In the genomic region with DNA sequence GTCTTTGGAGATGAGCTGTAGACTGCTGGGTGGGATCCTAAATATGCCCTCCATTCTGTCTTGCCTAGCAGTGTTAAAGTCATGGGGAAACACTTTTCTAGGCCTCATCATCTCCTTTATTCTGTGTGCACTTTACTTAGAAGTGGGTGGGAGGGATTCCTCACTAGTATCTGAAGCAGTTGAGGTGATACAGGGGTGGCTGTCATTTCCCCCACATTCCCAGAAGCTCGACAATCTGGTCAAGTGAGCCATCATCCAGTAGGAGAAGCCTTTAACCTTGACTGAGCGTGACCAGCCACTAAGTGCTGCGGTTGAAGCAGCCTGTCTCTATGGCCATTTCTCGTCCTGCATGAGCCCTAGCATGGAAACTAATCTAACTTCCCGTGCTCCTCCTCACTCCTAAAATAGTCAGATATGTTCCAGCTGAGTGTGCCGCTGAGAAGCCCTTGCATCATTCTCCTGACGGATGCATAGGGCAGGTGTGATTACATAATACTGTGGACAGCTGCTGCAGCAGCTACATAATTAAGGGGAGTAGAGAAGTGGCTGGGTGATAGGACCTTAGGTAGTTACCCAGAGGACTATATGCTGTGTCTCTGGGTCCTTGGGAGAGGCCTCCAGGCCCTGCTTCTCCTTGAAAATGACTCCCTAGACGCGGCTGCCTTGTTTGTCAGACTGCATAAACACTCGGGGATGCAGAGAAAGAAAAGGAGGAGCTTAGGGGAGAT, we compare ENCODE assay signal across 8 mouse cellular contexts. TPM values are rescaled to one million over a fixed set of nuclear protein-coding genes. Genes with fewer than 3 reads are reported as not detected.
DNase-seq lines count a peak whose midpoint lies in the region; ATAC-seq and TF ChIP-seq lines count a peak whose summit lies in the region.
"Had no signal": no experiment of that assay in that cellular context is flagged by ENCODE, and none has a peak within 500 bp of the region (broad histone marks: within the 10 kb centered on the region; RNA-seq: fewer than 3 reads in every experiment).

No protein-coding gene starts in this region.

- no peak for DNase-seq in kidney, adult 8-10 months
- peak; percentile 38 for DNase-seq in embryonic facial prominence, embryonic 14.5 days (ENCODE audit: low spot score)
- peak; percentile 3 for DNase-seq in midbrain, postnatal 0 days (ENCODE audit: low spot score)
- no peak for DNase-seq in urinary bladder, postnatal 25 days (ENCODE audit: low spot score)
- no peak for DNase-seq in layer of hippocampus, postnatal 14 days (ENCODE audit: low spot score in 2 of 2)

- no peaks in the 10 kb centered on the region for H3K9me3 ChIP-seq in kidney, embryonic 15.5 days (replicated peaks)
- no peaks in the 10 kb centered on the region for H3K9me3 ChIP-seq in embryonic facial prominence, embryonic 14.5 days (ENCODE audit: control insufficient read depth, low read length)
- no peaks in the 10 kb centered on the region for H3K9me3 ChIP-seq in hindbrain, embryonic 12.5 days (replicated peaks)
- H3K9me3 ChIP-seq in midbrain, postnatal 0 days (ENCODE audit: low read length): no peaks in the 10 kb centered on the region
- H3K9me3 ChIP-seq: heart, embryonic 10.5 days had no signal

- no peaks in the 10 kb centered on the region for H3K36me3 ChIP-seq in kidney, embryonic 15.5 days
- no peaks in the 10 kb centered on the region for H3K36me3 ChIP-seq in embryonic facial prominence, embryonic 14.5 days (ENCODE audit: control insufficient read depth, insufficient read depth, low read length)
- no peaks in the 10 kb centered on the region for H3K36me3 ChIP-seq in hindbrain, embryonic 12.5 days
- H3K36me3 ChIP-seq in midbrain, postnatal 0 days (ENCODE audit: insufficient read depth, low read length): peaks cover 3% of the 10 kb centered on the region; the same call in 1 of the 2 replicates
- H3K36me3 ChIP-seq: heart, embryonic 10.5 days had no signal

- no peak overlapping the region for H3K4me3 ChIP-seq in kidney, embryonic 15.5 days (replicated peaks)
- H3K4me3 ChIP-seq in embryonic facial prominence, embryonic 14.5 days (ENCODE audit: low read depth, low read length): no peak overlapping the region
- no peak overlapping the region for H3K4me3 ChIP-seq in hindbrain, embryonic 12.5 days
- no peak overlapping the region for H3K4me3 ChIP-seq in midbrain, postnatal 0 days (ENCODE audit: low read depth, low read length)
- H3K4me3 ChIP-seq: heart, embryonic 10.5 days had no signal

- TF ChIP-seq CTCF in midbrain, postnatal 0 days (IDR thresholded peaks at IDR 0.05): no peak

- H3K4me1 ChIP-seq in kidney, embryonic 15.5 days: peaks cover 23% of the 10 kb centered on the region
- H3K4me1 ChIP-seq in embryonic facial prominence, embryonic 14.5 days (ENCODE audit: control insufficient read depth, insufficient read depth, low read length): no peaks in the 10 kb centered on the region
- peaks cover 11% of the 10 kb centered on the region for H3K4me1 ChIP-seq in hindbrain, embryonic 12.5 days
- H3K4me1 ChIP-seq in midbrain, postnatal 0 days (ENCODE audit: insufficient read depth, low read length): peaks cover 18% of the 10 kb centered on the region
- H3K4me1 ChIP-seq: heart, embryonic 10.5 days had no signal

- 0 out of 2 replicates have a peak, but pooled peaks have one; percentile 16 for ATAC-seq in kidney, embryonic 15.5 days (replicated peaks; ENCODE audit: low FRiP score)
- peak; percentile 78 for ATAC-seq in embryonic facial prominence, embryonic 14.5 days (ENCODE audit: low read depth)
- ATAC-seq in hindbrain, embryonic 12.5 days (ENCODE audit: low FRiP score): peak; percentile 43; the same call in 1 of the 2 replicates
- ATAC-seq in midbrain, postnatal 0 days (ENCODE audit: low FRiP score): 0 out of 2 replicates have a peak, but pooled peaks have one; percentile 5

- 43% methylated on average over 10 of the region's 10 CpGs for WGBS in kidney, embryonic 15.5 days
- 65% methylated on average over 10 of the region's 10 CpGs for WGBS in embryonic facial prominence, embryonic 14.5 days
- WGBS in hindbrain, embryonic 12.5 days: 67% methylated on average over 10 of the region's 10 CpGs
- 39% methylated on average over 10 of the region's 10 CpGs for WGBS in midbrain, postnatal 0 days

- H3K4me2 ChIP-seq in kidney, embryonic 15.5 days: no peak overlapping the region
- H3K4me2 ChIP-seq in embryonic facial prominence, embryonic 14.5 days (ENCODE audit: low read depth, low read length): no peak overlapping the region
- H3K4me2 ChIP-seq in hindbrain, embryonic 12.5 days (replicated peaks): peak overlapping the region; percentile 35; the same call in 1 of the 2 replicates
- peak overlapping the region; percentile 42 for H3K4me2 ChIP-seq in midbrain, postnatal 0 days (ENCODE audit: low read depth, low read length, poor library complexity, severe bottlenecking)

- H3K27me3 ChIP-seq in kidney, embryonic 15.5 days: no peaks in the 10 kb centered on the region
- H3K27me3 ChIP-seq in embryonic facial prominence, embryonic 14.5 days (replicated peaks; ENCODE audit: control insufficient read depth, insufficient read depth, low read length): no peaks in the 10 kb centered on the region
- H3K27me3 ChIP-seq in hindbrain, embryonic 12.5 days: no peaks in the 10 kb centered on the region
- no peaks in the 10 kb centered on the region for H3K27me3 ChIP-seq in midbrain, postnatal 0 days (ENCODE audit: insufficient read depth, low read length)

- H3K27ac ChIP-seq in kidney, embryonic 15.5 days: 0 out of 2 replicates have a peak overlapping the region, but pooled peaks have one; percentile 30
- H3K27ac ChIP-seq in embryonic facial prominence, embryonic 14.5 days (replicated peaks; ENCODE audit: low read depth, low read length): no peak overlapping the region
- peak overlapping the region; percentile 76 for H3K27ac ChIP-seq in hindbrain, embryonic 12.5 days
- H3K27ac ChIP-seq in midbrain, postnatal 0 days (ENCODE audit: low read depth, low read length): peak overlapping the region; percentile 78
- H3K27ac ChIP-seq: heart, embryonic 10.5 days had no signal

- no peak overlapping the region for H3K9ac ChIP-seq in kidney, embryonic 15.5 days
- H3K9ac ChIP-seq in embryonic facial prominence, embryonic 14.5 days (ENCODE audit: low read depth, low read length): no peak overlapping the region
- H3K9ac ChIP-seq in hindbrain, embryonic 12.5 days: no peak overlapping the region
- H3K9ac ChIP-seq in midbrain, postnatal 0 days (replicated peaks; ENCODE audit: low read length, poor library complexity, severe bottlenecking): peak overlapping the region; percentile 42; the same call in 1 of the 2 replicates

RNA-seq across cellular contexts. Expression of gene Kcna2, which starts 12.2 kb away (rescaled TPM):
- 0.08 TPM in 2 replicates for polyA plus RNA-seq in kidney, embryonic 15.5 days (2015; fragmentation: Nextera tagmentation; extraction: Ambion mirVana)
- 0.42 and 0.46 TPM in 2 replicates for polyA plus RNA-seq in embryonic facial prominence, embryonic 14.5 days (2014; fragmentation: Nextera tagmentation; extraction: Ambion mirVana)
- polyA plus RNA-seq in hindbrain, embryonic 12.5 days (2016; fragmentation: Nextera tagmentation; extraction: Ambion mirVana): 0.57 and 0.67 TPM in 2 replicates
- 17.6 and 17.7 TPM in 2 replicates for total RNA-seq in midbrain, postnatal 0 days (2014; rRNA removed)
- polyA plus RNA-seq in midbrain, postnatal 0 days (2015; fragmentation: Nextera tagmentation; extraction: Ambion mirVana): 1.4 and 1.7 TPM in 2 replicates
- total RNA-seq in layer of hippocampus, postnatal 14 days (2021): 10 to 100 TPM; 76.1 to 82.3 TPM
- polyA plus RNA-seq: heart, embryonic 10.5 days had no signal

Comparison
In these comparisons a context has a peak if more than half of its experiments do, and no peak if none do; other contexts are left out.
1. ATAC-seq: peak in every context shown above with its lines; median percentile 78 in embryonic facial prominence, embryonic 14.5 days; 43 in hindbrain, embryonic 12.5 days; 16 in kidney, embryonic 15.5 days; 5 in midbrain, postnatal 0 days.
2. H3K4me2 ChIP-seq: peak in hindbrain, embryonic 12.5 days (single experiment) and midbrain, postnatal 0 days (single experiment); none in kidney, embryonic 15.5 days (single experiment) and embryonic facial prominence, embryonic 14.5 days (single experiment).
3. DNase-seq: peak in embryonic facial prominence, embryonic 14.5 days (single experiment) and midbrain, postnatal 0 days (single experiment); none in kidney, adult 8-10 months (0 of 2), urinary bladder, postnatal 25 days (single experiment) and layer of hippocampus, postnatal 14 days (0 of 2).